In genomic region chr15:3435637-3436036, GRCm38 (mm10) we compare ENCODE assay signal across 23 mouse cellular contexts.
DNase-seq lines count a peak whose midpoint lies in the region; ATAC-seq and TF ChIP-seq lines count a peak whose summit lies in the region.
"Had no signal": no experiment of that assay in that cellular context is flagged by ENCODE, and none has a peak within 500 bp of the region (broad histone marks: within the 10 kb centered on the region; RNA-seq: fewer than 3 reads in every experiment).

No protein-coding gene starts in this region.

- no peaks in the 10 kb centered on the region for H3K27me3 ChIP-seq in heart, postnatal 0 days (ENCODE audit: control insufficient read depth, insufficient read depth, low read length)
- H3K27me3 ChIP-seq in liver, postnatal 0 days (ENCODE audit: insufficient read depth, low read length) = no peaks in the 10 kb centered on the region
- H3K27me3 ChIP-seq in liver, embryonic 12.5 days (replicated peaks) = no peaks in the 10 kb centered on the region
- H3K27me3 ChIP-seq: hindbrain, embryonic 13.5 days; megakaryocyte, embryonic 14.5 days; midbrain, embryonic 15.5 days had no signal

- no peak overlapping the region for H3K9ac ChIP-seq in heart, postnatal 0 days (replicated peaks; ENCODE audit: low read depth, low read length)
- H3K9ac ChIP-seq in liver, postnatal 0 days (replicated peaks) = no peak overlapping the region
- H3K9ac ChIP-seq in liver, embryonic 12.5 days = no peak overlapping the region
- H3K9ac ChIP-seq: hindbrain, embryonic 13.5 days; midbrain, embryonic 15.5 days had no signal

- H3K4me3 ChIP-seq in heart, postnatal 0 days (ENCODE audit: low read depth, low read length) = no peak overlapping the region
- H3K4me3 ChIP-seq in liver, postnatal 0 days (ENCODE audit: low read depth, low read length) = no peak overlapping the region
- H3K4me3 ChIP-seq in liver, embryonic 12.5 days = no peak overlapping the region
- H3K4me3 ChIP-seq: embryonic facial prominence, embryonic 10.5 days; heart, embryonic 10.5 days; hindbrain, embryonic 13.5 days; megakaryocyte, embryonic 14.5 days; midbrain, embryonic 15.5 days had no signal

- no peak for TF ChIP-seq CTCF in heart, postnatal 0 days (IDR thresholded peaks at IDR 0.05; ENCODE audit: low read depth)
- TF ChIP-seq CTCF in liver, postnatal 0 days (IDR thresholded peaks at IDR 0.05; ENCODE audit: low read depth) = no peak

- 38% methylated on average over 4 of the region's 4 CpGs for WGBS in heart, postnatal 0 days
- WGBS in liver, postnatal 0 days (ENCODE audit: insufficient replicate concordance) = 28% methylated on average over 4 of the region's 4 CpGs
- 18% methylated on average over 4 of the region's 4 CpGs for WGBS in liver, embryonic 12.5 days (ENCODE audit: insufficient replicate concordance)

- H3K4me1 ChIP-seq in heart, postnatal 0 days (ENCODE audit: control insufficient read depth, insufficient read depth) = peaks cover 66% of the 10 kb centered on the region
- H3K4me1 ChIP-seq in liver, postnatal 0 days (ENCODE audit: insufficient read depth) = 0 out of 2 replicates have a peak, but pooled peaks cover 2% of the 10 kb centered on the region
- no peaks in the 10 kb centered on the region for H3K4me1 ChIP-seq in liver, embryonic 12.5 days
- H3K4me1 ChIP-seq: hindbrain, embryonic 13.5 days; megakaryocyte, embryonic 14.5 days; midbrain, embryonic 15.5 days had no signal

- no peak overlapping the region for H3K4me2 ChIP-seq in heart, postnatal 0 days (ENCODE audit: low read depth, low read length)
- no peak overlapping the region for H3K4me2 ChIP-seq in liver, postnatal 0 days (ENCODE audit: low read depth, low read length)
- no peak overlapping the region for H3K4me2 ChIP-seq in liver, embryonic 12.5 days
- H3K4me2 ChIP-seq: hindbrain, embryonic 13.5 days; liver, embryonic 11.5 days; midbrain, embryonic 15.5 days had no signal

- H3K27ac ChIP-seq in heart, postnatal 0 days (ENCODE audit: low read depth) = peak overlapping the region; percentile 89
- H3K27ac ChIP-seq in liver, postnatal 0 days (ENCODE audit: low read depth) = no peak overlapping the region
- H3K27ac ChIP-seq in liver, embryonic 12.5 days = no peak overlapping the region
- H3K27ac ChIP-seq: embryonic facial prominence, embryonic 10.5 days; heart, embryonic 10.5 days; hindbrain, embryonic 13.5 days; midbrain, embryonic 15.5 days; stomach, postnatal 0 days had no signal

- no peaks in the 10 kb centered on the region for H3K36me3 ChIP-seq in heart, postnatal 0 days (replicated peaks; ENCODE audit: control insufficient read depth, insufficient read depth, low read length)
- H3K36me3 ChIP-seq in liver, postnatal 0 days (replicated peaks; ENCODE audit: insufficient read depth, low read length) = no peaks in the 10 kb centered on the region
- H3K36me3 ChIP-seq in liver, embryonic 12.5 days = no peaks in the 10 kb centered on the region
- H3K36me3 ChIP-seq: embryonic facial prominence, embryonic 10.5 days; G1E; heart, embryonic 10.5 days; hindbrain, embryonic 13.5 days; midbrain, embryonic 15.5 days had no signal

- H3K9me3 ChIP-seq in heart, postnatal 0 days (replicated peaks; ENCODE audit: control insufficient read depth, low read length) = no peaks in the 10 kb centered on the region
- no peaks in the 10 kb centered on the region for H3K9me3 ChIP-seq in liver, postnatal 0 days (ENCODE audit: low read length)
- H3K9me3 ChIP-seq in liver, embryonic 12.5 days (replicated peaks) = no peaks in the 10 kb centered on the region
- H3K9me3 ChIP-seq: embryonic facial prominence, embryonic 10.5 days; G1E; heart, embryonic 10.5 days; hindbrain, embryonic 13.5 days; megakaryocyte, embryonic 14.5 days; midbrain, embryonic 15.5 days had no signal

- intact Hi-C loops in heart, postnatal 25 days (cut with DNase I) = no loop called here

- peak; percentile 34 for DNase-seq in embryo, embryonic 10.5 days (ENCODE audit: low spot score)
- DNase-seq in embryo, embryonic 9.5 days (ENCODE audit: extremely low spot score) = no peak
- no peak for DNase-seq in heart, postnatal 0 days (ENCODE audit: low spot score)
- no peak for DNase-seq in heart, postnatal 25 days (ENCODE audit: low spot score)
- DNase-seq in liver, postnatal 0 days = no peak
- DNase-seq in layer of hippocampus, adult 9-11 months = no peak
- DNase-seq: adrenal gland, postnatal 25 days; cerebellum, adult 11-12 months; cerebellum, postnatal 14 days; gastrocnemius, postnatal 14 days; lung, postnatal 14 days had no signal

- no peak for ATAC-seq in heart, postnatal 0 days (ENCODE audit: insufficient read depth, low read depth)
- ATAC-seq in liver, postnatal 0 days = 0 out of 2 replicates have a peak, but pooled peaks have one; percentile 23
- no peak for ATAC-seq in liver, embryonic 12.5 days
- peak; percentile 18 to 35; a peak in 2 of 4 replicates for ATAC-seq in hematopoietic stem cell, adult 5-6 weeks (replicated peaks in 1 of 2; ENCODE audit: insufficient read depth in 1 of 2, low FRiP score in 2 of 2, low TSS enrichment in 1 of 2, low read depth in 1 of 2, poor library complexity in 2 of 2, severe bottlenecking in 2 of 2)
- ATAC-seq: forebrain, embryonic 14.5 days; inflammation-experienced regulatory T-cells, adult 6 months; midbrain, embryonic 15.5 days had no signal

- TF ChIP-seq EP300 in heart, postnatal 0 days (IDR thresholded peaks at IDR 0.05; ENCODE audit: low read depth) = 0 out of 2 replicates have a peak, but pooled peaks have one; percentile 28
- no peak for TF ChIP-seq EP300 in liver, postnatal 0 days (IDR thresholded peaks at IDR 0.05; ENCODE audit: low read depth)

Comparison
In these comparisons a context has a peak if more than half of its experiments do, and no peak if none do; other contexts are left out.
1. ATAC-seq: peak in liver, postnatal 0 days (single experiment) and hematopoietic stem cell, adult 5-6 weeks (2 of 2); none in heart, postnatal 0 days (single experiment) and liver, embryonic 12.5 days (single experiment).